Mouse (Mus musculus) right cerebral cortex, postnatal 4 days (tissue): Measurements from ENCODE around the gene Ltbp2.

ENCODE experiments used
- DNase-seq: peaks from one replicate; pipeline ENCODE4 v3.0.0-alpha.2; 2022

The Ltbp2 gene

GRCm38 (mm10) chr12:84800419-84800818 is 75.9 kb downstream of the Ltbp2 start:
- DNase-seq, result no peak

DNA sequence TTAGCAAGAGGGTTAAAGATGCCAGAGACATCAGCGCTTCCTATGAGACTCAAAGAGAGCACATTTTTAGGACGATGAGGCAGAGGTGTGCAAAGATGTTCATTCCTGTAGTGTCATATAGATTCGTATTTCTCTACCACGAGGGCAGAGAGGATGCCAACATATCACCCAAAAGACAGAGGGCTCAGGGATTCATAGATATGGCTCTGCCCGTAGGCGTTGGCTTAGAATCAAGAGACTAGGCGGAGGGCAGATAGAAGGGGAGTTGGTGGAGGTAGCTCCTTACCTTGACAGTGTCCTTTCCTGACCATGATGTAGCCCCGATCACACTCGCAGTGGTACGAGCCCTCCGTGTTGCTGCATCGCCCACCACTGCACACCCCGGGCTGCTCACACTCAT is 77.2 kb downstream of the Ltbp2 start:
- DNase-seq, result no peak

DNA sequence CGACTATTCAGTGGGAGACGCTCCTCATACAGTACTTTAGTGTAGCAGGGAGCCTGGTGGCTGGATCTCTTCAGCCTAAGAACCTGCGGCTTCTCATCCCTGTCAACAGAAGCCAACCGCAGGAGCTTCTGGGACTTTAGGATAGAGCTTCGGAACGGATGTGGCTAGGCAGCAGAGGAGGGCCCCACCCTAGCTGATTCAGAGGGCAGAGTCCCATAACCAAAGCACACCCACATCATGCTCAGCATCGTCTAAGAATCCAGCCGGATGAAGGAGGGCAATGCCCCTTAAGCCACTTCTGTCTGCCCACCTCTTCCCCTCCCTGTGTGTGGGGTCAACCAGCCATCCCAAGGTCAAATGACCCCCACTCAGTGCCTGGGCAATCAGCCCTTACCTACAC is 81.7 kb downstream of the Ltbp2 start:
- DNase-seq, result no peak

GRCm38 (mm10) chr12:84792629-84793028 is 83.7 kb downstream of the Ltbp2 start:
- no peak for DNase-seq

DNA sequence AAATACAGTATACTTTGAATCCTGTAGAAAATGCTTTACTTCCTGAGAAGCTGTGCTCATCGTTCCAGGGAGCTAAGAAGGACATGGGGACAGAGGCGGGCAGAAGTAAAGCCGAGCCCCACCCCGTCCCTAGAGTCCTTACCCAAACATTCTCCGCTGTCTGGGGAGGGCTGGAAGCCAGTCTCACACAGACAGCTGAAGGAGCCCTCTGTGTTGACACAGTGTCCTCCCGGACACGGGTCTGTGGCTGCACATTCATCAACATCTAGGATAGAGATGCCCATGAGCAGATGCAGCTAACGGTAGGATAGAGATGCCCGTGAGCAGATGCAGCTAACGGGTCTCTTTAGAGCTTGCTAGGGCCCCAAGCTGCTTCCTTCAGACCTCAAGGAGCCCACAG is 85.5 kb downstream of the Ltbp2 start:
- no peak for DNase-seq

- DNase-seq, result no peak
These were observed 90.2 kb downstream of the Ltbp2 start for GRCm38 (mm10) chr12:84786091-84786490.

- DNase-seq, result peak; percentile 95
These were observed 91.5 kb downstream of the Ltbp2 start for GRCm38 (mm10) chr12:84784604-84785381.

GRCm38 (mm10) chr12:84776229-84776628 is 100.1 kb downstream of the Ltbp2 start:
- DNase-seq, result no peak

- no peak for DNase-seq
These were observed 102.0 kb downstream of the Ltbp2 start for GRCm38 (mm10) chr12:84774376-84774775.

- peak; percentile 19 for DNase-seq
These were observed 102.9 kb downstream of the Ltbp2 start for GRCm38 (mm10) chr12:84773476-84773875.

GRCm38 (mm10) chr12:84772726-84773441 is 103.4 kb downstream of the Ltbp2 start, which contains the start of the genes Npc2 and Isca2:
TSS of gene Npc2 (minus strand) at chr12:84773152.
TSS of gene Isca2 (plus strand) at chr12:84773251.
- DNase-seq, result peak; percentile 91

GRCm38 (mm10) chr12:84771981-84772520 is 104.3 kb downstream of the Ltbp2 start:
- no peak for DNase-seq

DNA sequence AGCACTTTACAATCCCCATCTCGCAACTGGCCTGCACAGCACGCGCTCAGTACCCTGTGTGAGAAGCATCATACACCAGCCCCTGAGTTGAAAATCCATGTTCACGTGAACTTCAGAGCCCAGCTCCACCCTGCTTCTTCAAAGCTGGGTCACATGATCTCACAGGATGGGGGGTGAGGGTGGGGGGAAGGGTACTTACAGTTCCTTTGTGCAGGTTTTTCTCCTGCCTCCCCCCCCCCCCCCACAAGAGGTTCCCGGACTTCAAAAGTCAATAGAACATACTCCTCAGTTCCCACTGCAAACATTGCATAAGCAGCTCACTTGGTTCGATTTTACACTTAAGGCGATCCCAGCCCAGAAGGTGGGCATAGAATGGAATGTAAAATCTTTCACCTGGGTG is 106.7 kb downstream of the Ltbp2 start:
- no peak for DNase-seq

DNA sequence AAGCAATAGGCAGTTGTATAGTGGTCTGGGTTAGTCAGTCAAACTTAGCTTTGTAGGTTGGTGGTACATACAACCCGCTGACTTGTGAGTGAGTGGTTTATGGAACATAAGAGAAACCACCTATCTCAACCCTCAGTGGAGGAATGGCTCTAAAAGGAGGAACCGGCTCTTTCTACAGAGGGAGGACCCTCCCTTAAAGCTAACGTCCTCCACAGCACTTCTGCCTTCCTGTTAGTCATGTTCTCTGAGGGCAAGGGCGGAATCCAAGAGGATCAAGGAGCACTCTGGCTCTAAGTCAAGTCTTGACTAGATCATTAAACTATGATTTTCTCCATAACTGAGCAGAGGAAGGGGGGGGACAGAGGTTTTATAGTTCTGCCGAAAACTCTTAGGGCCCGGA is 108.8 kb downstream of the Ltbp2 start:
- no peak for DNase-seq

GRCm38 (mm10) chr12:84766113-84766735 is 110.1 kb downstream of the Ltbp2 start:
- no peak for DNase-seq

GRCm38 (mm10) chr12:84765506-84765905 is 110.8 kb downstream of the Ltbp2 start:
- no peak for DNase-seq

DNA sequence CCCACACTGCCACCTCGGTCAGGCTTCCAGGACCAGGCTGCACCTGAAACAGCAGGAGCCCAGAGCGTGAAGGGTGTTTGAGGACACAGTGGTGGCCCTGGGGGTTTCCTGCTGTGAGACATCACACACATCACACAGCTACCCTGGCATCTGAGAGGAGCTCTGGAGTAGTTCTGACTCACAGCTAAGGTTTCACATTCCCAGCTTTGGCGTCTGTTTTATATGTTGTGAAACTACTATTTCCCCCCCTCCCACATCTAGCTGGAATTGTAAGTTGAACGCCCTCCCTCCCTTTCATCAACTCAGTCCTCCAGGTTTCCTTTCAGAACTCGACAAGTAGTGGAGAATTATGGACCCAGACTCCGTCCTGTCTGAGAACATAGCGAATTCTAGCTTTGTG is 111.6 kb downstream of the Ltbp2 start:
- no peak for DNase-seq

GRCm38 (mm10) chr12:84763577-84764218 is 112.6 kb downstream of the Ltbp2 start:
- no peak for DNase-seq

- DNase-seq, result no peak
These were observed 113.8 kb downstream of the Ltbp2 start for GRCm38 (mm10) chr12:84762532-84762931.

DNA sequence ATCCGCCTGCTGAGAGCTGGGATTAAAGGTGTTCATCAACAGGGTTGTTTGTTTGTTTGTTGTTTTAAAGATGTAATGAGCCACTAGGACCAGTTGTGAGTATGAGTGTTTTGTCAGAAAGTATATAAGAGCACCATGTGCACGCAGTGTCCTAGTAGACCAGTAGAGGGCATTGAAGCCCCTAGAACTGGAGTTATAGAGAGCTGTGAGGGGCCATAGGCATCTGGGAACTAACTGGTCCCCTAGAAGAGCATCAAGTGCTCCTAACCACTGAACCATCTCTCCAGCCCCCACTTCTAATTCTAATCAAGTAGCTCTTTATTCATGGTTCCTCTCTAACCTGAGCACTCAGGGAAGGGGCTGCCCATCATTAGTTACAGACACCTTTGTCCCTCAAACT is 117.3 kb downstream of the Ltbp2 start:
- no peak for DNase-seq

GRCm38 (mm10) chr12:84756016-84756415 is 120.3 kb downstream of the Ltbp2 start:
- DNase-seq, result no peak

- DNase-seq, result peak; percentile 81
These were observed 121.2 kb downstream of the Ltbp2 start for GRCm38 (mm10) chr12:84755008-84755695.
